Comparison of ENCODE assay signal across 13 mouse cellular contexts in genomic region chr17:88625350-88625749, GRCm38 (mm10). TPM values are rescaled to one million over a fixed set of nuclear protein-coding genes. Genes with fewer than 3 reads are reported as not detected.
DNase-seq lines count a peak whose midpoint lies in the region; ATAC-seq and TF ChIP-seq lines count a peak whose summit lies in the region.
"Had no signal": no experiment of that assay in that cellular context is flagged by ENCODE, and none has a peak within 500 bp of the region (broad histone marks: within the 10 kb centered on the region; RNA-seq: fewer than 3 reads in every experiment).

No protein-coding gene starts in this region.

- 92% methylated on average over 13 of the region's 13 CpGs for WGBS in kidney, embryonic 14.5 days
- 95% methylated on average over 13 of the region's 13 CpGs for WGBS in embryonic facial prominence, embryonic 10.5 days
- 88% methylated on average over 13 of the region's 13 CpGs for WGBS in limb, embryonic 12.5 days

- peaks cover 45% of the 10 kb centered on the region for H3K4me1 ChIP-seq in kidney, embryonic 14.5 days (ENCODE audit: control insufficient read depth, insufficient read depth, low read length)
- H3K4me1 ChIP-seq in ES-Bruce4 (ENCODE audit: control insufficient read depth, insufficient read depth, low read length), result peaks cover 7% of the 10 kb centered on the region
- peaks cover 42% of the 10 kb centered on the region for H3K4me1 ChIP-seq in embryonic facial prominence, embryonic 10.5 days
- peaks cover 50% of the 10 kb centered on the region for H3K4me1 ChIP-seq in limb, embryonic 12.5 days (replicated peaks)

- no peak for DNase-seq in kidney, adult 9 months
- DNase-seq in embryonic facial prominence, embryonic 10.5 days (ENCODE audit: low spot score), result no peak
- DNase-seq in right cerebral cortex, adult 18-20 months, result no peak
- no peak for DNase-seq in urinary bladder, adult 2 months (ENCODE audit: low spot score)
- no peak for DNase-seq in ovary, adult 18-20 months (ENCODE audit: low spot score)
- DNase-seq: adrenal gland, postnatal 14 days; cerebellum, adult 2 months; kidney, postnatal 36 days; spleen, adult 18-20 months had no signal

- no peak for ATAC-seq in kidney, embryonic 14.5 days (ENCODE audit: low FRiP score, low TSS enrichment)
- ATAC-seq in limb, embryonic 12.5 days (ENCODE audit: insufficient number of reproducible peaks, insufficient read depth, low FRiP score, low TSS enrichment, low read depth), result no peak

- no peaks in the 10 kb centered on the region for H3K27me3 ChIP-seq in kidney, embryonic 14.5 days (ENCODE audit: control insufficient read depth, insufficient read depth, low read length)
- no peaks in the 10 kb centered on the region for H3K27me3 ChIP-seq in ES-Bruce4 (ENCODE audit: control insufficient read depth, insufficient read depth, low read length, poor library complexity, severe bottlenecking)
- H3K27me3 ChIP-seq in embryonic facial prominence, embryonic 10.5 days (replicated peaks; ENCODE audit: low read depth, poor library complexity, severe bottlenecking), result no peaks in the 10 kb centered on the region
- no peaks in the 10 kb centered on the region for H3K27me3 ChIP-seq in limb, embryonic 12.5 days
- H3K27me3 ChIP-seq: neural tube, embryonic 12.5 days had no signal

- H3K4me3 ChIP-seq in kidney, embryonic 14.5 days (ENCODE audit: low read length), result no peak overlapping the region
- H3K4me3 ChIP-seq in ES-Bruce4 (ENCODE audit: low read depth, low read length), result peak overlapping the region; percentile 53
- H3K4me3 ChIP-seq in embryonic facial prominence, embryonic 10.5 days, result no peak overlapping the region
- H3K4me3 ChIP-seq in limb, embryonic 12.5 days (replicated peaks), result no peak overlapping the region
- H3K4me3 ChIP-seq: neural tube, embryonic 12.5 days had no signal

- no peak overlapping the region for H3K4me2 ChIP-seq in kidney, embryonic 14.5 days (replicated peaks; ENCODE audit: low read depth, low read length)
- H3K4me2 ChIP-seq in limb, embryonic 12.5 days, result no peak overlapping the region
- H3K4me2 ChIP-seq: neural tube, embryonic 12.5 days had no signal

- H3K36me3 ChIP-seq in kidney, embryonic 14.5 days (ENCODE audit: control insufficient read depth, insufficient read depth, low read length), result no peaks in the 10 kb centered on the region
- no peaks in the 10 kb centered on the region; the same call in 1 of the 2 replicates for H3K36me3 ChIP-seq in ES-Bruce4 (ENCODE audit: control insufficient read depth, insufficient read depth, low read length, poor library complexity, severe bottlenecking)
- H3K36me3 ChIP-seq in embryonic facial prominence, embryonic 10.5 days (replicated peaks), result peaks cover 21% of the 10 kb centered on the region
- peaks cover 29% of the 10 kb centered on the region; the same call in 1 of the 2 replicates for H3K36me3 ChIP-seq in limb, embryonic 12.5 days
- H3K36me3 ChIP-seq: neural tube, embryonic 12.5 days had no signal

- H3K9ac ChIP-seq in kidney, embryonic 14.5 days (ENCODE audit: low read depth, low read length), result no peak overlapping the region
- H3K9ac ChIP-seq in ES-Bruce4 (ENCODE audit: low read depth, poor library complexity, severe bottlenecking), result peak overlapping the region; percentile 52
- no peak overlapping the region for H3K9ac ChIP-seq in limb, embryonic 12.5 days (replicated peaks)
- H3K9ac ChIP-seq: neural tube, embryonic 12.5 days had no signal

- H3K9me3 ChIP-seq in kidney, embryonic 14.5 days (ENCODE audit: control insufficient read depth, low read length), result no peaks in the 10 kb centered on the region
- no peaks in the 10 kb centered on the region for H3K9me3 ChIP-seq in ES-Bruce4 (replicated peaks; ENCODE audit: control insufficient read depth, insufficient read depth, low read length, poor library complexity, severe bottlenecking)
- no peaks in the 10 kb centered on the region for H3K9me3 ChIP-seq in embryonic facial prominence, embryonic 10.5 days
- 0 out of 2 replicates have a peak, but pooled peaks cover 7% of the 10 kb centered on the region for H3K9me3 ChIP-seq in limb, embryonic 12.5 days
- H3K9me3 ChIP-seq: neural tube, embryonic 12.5 days had no signal

- H3K27ac ChIP-seq in kidney, embryonic 14.5 days (ENCODE audit: low read depth, low read length), result peak overlapping the region; percentile 92; the same call in 1 of the 2 replicates
- 0 out of 2 replicates have a peak overlapping the region, but pooled peaks have one; percentile 20 for H3K27ac ChIP-seq in ES-Bruce4 (ENCODE audit: insufficient read depth, low read length)
- peak overlapping the region; percentile 77 for H3K27ac ChIP-seq in embryonic facial prominence, embryonic 10.5 days (replicated peaks)
- peak overlapping the region; percentile 86 for H3K27ac ChIP-seq in limb, embryonic 12.5 days
- H3K27ac ChIP-seq: neural tube, embryonic 12.5 days had no signal

- TF ChIP-seq POLR2A in ES-Bruce4 (IDR thresholded peaks at IDR 0.05; ENCODE audit: insufficient read depth, low read length), result peak; percentile 69

- no peak for TF ChIP-seq CTCF in ES-Bruce4 (IDR thresholded peaks at IDR 0.05; ENCODE audit: low read depth, low read length)

- no peak for TF ChIP-seq EP300 in ES-Bruce4 (IDR thresholded peaks at IDR 0.05; ENCODE audit: insufficient read depth, low read depth, low read length)

RNA-seq across cellular contexts. Expression of gene Ston1, which starts 27.9 kb away (rescaled TPM):
- 7.8 and 11.5 TPM in 2 replicates for polyA plus RNA-seq in kidney, embryonic 14.5 days (2014; fragmentation: Nextera tagmentation; extraction: Ambion mirVana)
- polyA plus RNA-seq in ES-Bruce4 (2011; ENCODE audit: insufficient read depth, insufficient read length, low read depth, missing spikeins), result 30.3 and 30.7 TPM in 2 replicates
- 2.0 and 2.3 TPM in 2 replicates for polyA plus RNA-seq in embryonic facial prominence, embryonic 10.5 days (2016; fragmentation: Nextera tagmentation; extraction: Ambion mirVana)
- polyA plus RNA-seq in limb, embryonic 12.5 days (2016; fragmentation: Nextera tagmentation; extraction: Ambion mirVana), result 4.8 and 6.1 TPM in 2 replicates
- 28.6 and 38.4 TPM in 2 replicates for polyA plus RNA-seq in urinary bladder, adult 2 months (2012; rRNA removed)

RNA-seq across cellular contexts. Expression of gene Gtf2a1l, which starts 43.1 kb away (rescaled TPM):
- not detected in 2 replicates for polyA plus RNA-seq in kidney, embryonic 14.5 days (2014; fragmentation: Nextera tagmentation; extraction: Ambion mirVana)
- 0.68 and 0.82 TPM in 2 replicates for polyA plus RNA-seq in ES-Bruce4 (2011; ENCODE audit: insufficient read depth, insufficient read length, low read depth, missing spikeins)
- polyA plus RNA-seq in embryonic facial prominence, embryonic 10.5 days (2016; fragmentation: Nextera tagmentation; extraction: Ambion mirVana), result 0.17 and 0.18 TPM in 2 replicates
- 0.49 TPM in 1 of 2 replicates, not detected in the other for polyA plus RNA-seq in limb, embryonic 12.5 days (2016; fragmentation: Nextera tagmentation; extraction: Ambion mirVana)
- polyA plus RNA-seq in urinary bladder, adult 2 months (2012; rRNA removed), result not detected in 2 replicates

Comparison
In these comparisons a context has a peak if more than half of its experiments do, and no peak if none do; other contexts are left out.
1. H3K27ac ChIP-seq: peak in every context shown above with its lines; median percentile 92 in kidney, embryonic 14.5 days; 86 in limb, embryonic 12.5 days; 77 in embryonic facial prominence, embryonic 10.5 days; 20 in ES-Bruce4.